12 mouse cellular contexts compared by ENCODE assay signal in genomic region chr7:115415147-115415561, GRCm38 (mm10).
DNase-seq lines count a peak whose midpoint lies in the region; ATAC-seq lines count a peak whose summit lies in the region.
"Had no signal": no experiment of that assay in that cellular context is flagged by ENCODE, and none has a peak within 500 bp of the region (broad histone marks: within the 10 kb centered on the region; RNA-seq: fewer than 3 reads in every experiment).

No protein-coding gene starts in this region.

- H3K27ac ChIP-seq in hindbrain, embryonic 10.5 days: peak overlapping the region; percentile 80
- H3K27ac ChIP-seq in hindbrain, embryonic 14.5 days: no peak overlapping the region
- H3K27ac ChIP-seq in embryonic facial prominence, embryonic 14.5 days (replicated peaks; ENCODE audit: low read depth, low read length): no peak overlapping the region
- H3K27ac ChIP-seq in midbrain, embryonic 14.5 days (replicated peaks; ENCODE audit: low read depth, low read length): no peak overlapping the region

- H3K4me3 ChIP-seq in hindbrain, embryonic 10.5 days: no peak overlapping the region
- no peak overlapping the region for H3K4me3 ChIP-seq in hindbrain, embryonic 14.5 days (replicated peaks; ENCODE audit: low read length)
- no peak overlapping the region for H3K4me3 ChIP-seq in embryonic facial prominence, embryonic 14.5 days (ENCODE audit: low read depth, low read length)
- H3K4me3 ChIP-seq in midbrain, embryonic 14.5 days (replicated peaks; ENCODE audit: low read depth, low read length): no peak overlapping the region
- H3K4me3 ChIP-seq: megakaryocyte, embryonic 14.5 days had no signal

- DNase-seq in hindbrain, embryonic 10.5 days (ENCODE audit: low spot score): peak; percentile 73
- no peak for DNase-seq in hindbrain, embryonic 14.5 days (ENCODE audit: low spot score)
- DNase-seq in R1 (ENCODE audit: low read depth, low spot score): peak; percentile 48
- peak; percentile 61 for DNase-seq in embryonic facial prominence, embryonic 14.5 days (ENCODE audit: low spot score)
- DNase-seq in midbrain, embryonic 14.5 days: peak; percentile 4
- DNase-seq: adrenal gland, postnatal 14 days; cerebellum, adult 2 months; kidney, postnatal 14 days had no signal

- no peaks in the 10 kb centered on the region for H3K36me3 ChIP-seq in hindbrain, embryonic 10.5 days
- no peaks in the 10 kb centered on the region for H3K36me3 ChIP-seq in hindbrain, embryonic 14.5 days (replicated peaks; ENCODE audit: control insufficient read depth, insufficient read depth)
- H3K36me3 ChIP-seq in embryonic facial prominence, embryonic 14.5 days (ENCODE audit: control insufficient read depth, insufficient read depth, low read length): no peaks in the 10 kb centered on the region
- H3K36me3 ChIP-seq in midbrain, embryonic 14.5 days (ENCODE audit: control insufficient read depth, insufficient read depth, low read length): no peaks in the 10 kb centered on the region

- ATAC-seq in hindbrain, embryonic 14.5 days (ENCODE audit: low FRiP score): no peak
- peak; percentile 55; the same call in 1 of the 2 replicates for ATAC-seq in embryonic facial prominence, embryonic 14.5 days (ENCODE audit: low read depth)
- ATAC-seq in midbrain, embryonic 14.5 days (ENCODE audit: low FRiP score, low TSS enrichment): no peak
- no peak for ATAC-seq in cerebellum, adult (ENCODE audit: insufficient number of reproducible peaks, low FRiP score, low TSS enrichment)
- ATAC-seq in megakaryocyte, adult 5-6 weeks (ENCODE audit: poor library complexity, severe bottlenecking): no peak
- no peak for ATAC-seq in frontal cortex, adult (ENCODE audit: low TSS enrichment)

- H3K4me2 ChIP-seq in hindbrain, embryonic 14.5 days (replicated peaks): no peak overlapping the region
- no peak overlapping the region for H3K4me2 ChIP-seq in embryonic facial prominence, embryonic 14.5 days (ENCODE audit: low read depth, low read length)
- H3K4me2 ChIP-seq in midbrain, embryonic 14.5 days (ENCODE audit: low read length): no peak overlapping the region

- no peak overlapping the region for H3K9ac ChIP-seq in hindbrain, embryonic 14.5 days
- H3K9ac ChIP-seq in embryonic facial prominence, embryonic 14.5 days (ENCODE audit: low read depth, low read length): no peak overlapping the region
- H3K9ac ChIP-seq in midbrain, embryonic 14.5 days (replicated peaks; ENCODE audit: low read length): no peak overlapping the region

- 6% methylated on average over 5 of the region's 5 CpGs for WGBS in hindbrain, embryonic 10.5 days
- 15% methylated on average over 5 of the region's 5 CpGs for WGBS in hindbrain, embryonic 14.5 days
- WGBS in embryonic facial prominence, embryonic 14.5 days: 21% methylated on average over 5 of the region's 5 CpGs
- 16% methylated on average over 5 of the region's 5 CpGs for WGBS in midbrain, embryonic 14.5 days

- H3K9me3 ChIP-seq in hindbrain, embryonic 10.5 days: no peaks in the 10 kb centered on the region
- H3K9me3 ChIP-seq in hindbrain, embryonic 14.5 days (ENCODE audit: control insufficient read depth, low read length): no peaks in the 10 kb centered on the region
- no peaks in the 10 kb centered on the region for H3K9me3 ChIP-seq in embryonic facial prominence, embryonic 14.5 days (ENCODE audit: control insufficient read depth, low read length)
- no peaks in the 10 kb centered on the region for H3K9me3 ChIP-seq in midbrain, embryonic 14.5 days (ENCODE audit: control insufficient read depth, low read length)
- H3K9me3 ChIP-seq: megakaryocyte, embryonic 14.5 days had no signal

- peaks cover 23% of the 10 kb centered on the region; the same call in 1 of the 2 replicates for H3K27me3 ChIP-seq in hindbrain, embryonic 10.5 days (ENCODE audit: insufficient read depth, poor library complexity, severe bottlenecking)
- no peaks in the 10 kb centered on the region for H3K27me3 ChIP-seq in hindbrain, embryonic 14.5 days (ENCODE audit: control insufficient read depth, insufficient read depth, low read length)
- no peaks in the 10 kb centered on the region for H3K27me3 ChIP-seq in embryonic facial prominence, embryonic 14.5 days (replicated peaks; ENCODE audit: control insufficient read depth, insufficient read depth, low read length)
- no peaks in the 10 kb centered on the region for H3K27me3 ChIP-seq in midbrain, embryonic 14.5 days (ENCODE audit: control insufficient read depth, insufficient read depth, low read length)

- H3K4me1 ChIP-seq in hindbrain, embryonic 10.5 days (replicated peaks): peaks cover 24% of the 10 kb centered on the region
- no peaks in the 10 kb centered on the region; the same call in 1 of the 2 replicates for H3K4me1 ChIP-seq in hindbrain, embryonic 14.5 days (replicated peaks; ENCODE audit: control insufficient read depth, insufficient read depth, low read length)
- H3K4me1 ChIP-seq in embryonic facial prominence, embryonic 14.5 days (ENCODE audit: control insufficient read depth, insufficient read depth, low read length): peaks cover 13% of the 10 kb centered on the region; the same call in 1 of the 2 replicates
- peaks cover 5% of the 10 kb centered on the region; the same call in 1 of the 2 replicates for H3K4me1 ChIP-seq in midbrain, embryonic 14.5 days (ENCODE audit: control insufficient read depth, insufficient read depth, low read length)
